In genomic region chr10:60739619-60740363, GRCm38 (mm10) we compare ENCODE assay signal across 17 mouse cellular contexts. TPM values are rescaled to one million over a fixed set of nuclear protein-coding genes. Genes with fewer than 3 reads are reported as not detected.
DNase-seq lines count a peak whose midpoint lies in the region; ATAC-seq lines count a peak whose summit lies in the region.
"Had no signal": no experiment of that assay in that cellular context is flagged by ENCODE, and none has a peak within 500 bp of the region (broad histone marks: within the 10 kb centered on the region; RNA-seq: fewer than 3 reads in every experiment).

No protein-coding gene starts in this region.

- H3K36me3 ChIP-seq in heart, embryonic 16.5 days (ENCODE audit: control insufficient read depth, insufficient read depth): no peaks in the 10 kb centered on the region; the same call in none of the 2 replicates
- no peaks in the 10 kb centered on the region for H3K36me3 ChIP-seq in midbrain, embryonic 14.5 days (ENCODE audit: control insufficient read depth, insufficient read depth, low read length)
- H3K36me3 ChIP-seq: midbrain, embryonic 15.5 days had no signal

- no peak overlapping the region for H3K9ac ChIP-seq in heart, embryonic 16.5 days (ENCODE audit: low read length)
- H3K9ac ChIP-seq in midbrain, embryonic 14.5 days (replicated peaks; ENCODE audit: low read length): no peak overlapping the region
- H3K9ac ChIP-seq: heart, embryonic 13.5 days; hindbrain, embryonic 13.5 days; limb, embryonic 15.5 days; midbrain, embryonic 15.5 days had no signal

- H3K27me3 ChIP-seq in heart, embryonic 16.5 days (ENCODE audit: control insufficient read depth, insufficient read depth, low read length): no peaks in the 10 kb centered on the region
- H3K27me3 ChIP-seq in midbrain, embryonic 14.5 days (ENCODE audit: control insufficient read depth, insufficient read depth, low read length): no peaks in the 10 kb centered on the region
- H3K27me3 ChIP-seq: heart, embryonic 13.5 days; hindbrain, embryonic 13.5 days; limb, embryonic 15.5 days; midbrain, embryonic 15.5 days had no signal

- no peaks in the 10 kb centered on the region for H3K9me3 ChIP-seq in heart, embryonic 16.5 days (replicated peaks; ENCODE audit: control insufficient read depth, low read length)
- no peaks in the 10 kb centered on the region for H3K9me3 ChIP-seq in midbrain, embryonic 14.5 days (ENCODE audit: control insufficient read depth, low read length)
- H3K9me3 ChIP-seq: heart, embryonic 13.5 days; hindbrain, embryonic 13.5 days; limb, embryonic 15.5 days; midbrain, embryonic 15.5 days had no signal

- ATAC-seq in heart, embryonic 16.5 days (replicated peaks; ENCODE audit: extremely low read depth, insufficient read depth, low FRiP score): 0 out of 2 replicates have a peak, but pooled peaks have one; percentile 37
- ATAC-seq in common myeloid progenitor, adult 5-6 weeks (replicated peaks; ENCODE audit: low read depth, poor library complexity, severe bottlenecking): peak; percentile 71
- peak; percentile 69 for ATAC-seq in megakaryocyte progenitor cell, adult 5-6 weeks (replicated peaks; ENCODE audit: poor library complexity)
- no peak for ATAC-seq in midbrain, embryonic 14.5 days (ENCODE audit: low FRiP score, low TSS enrichment)
- ATAC-seq: intestine, embryonic 16.5 days; midbrain, embryonic 15.5 days had no signal

- no peak for DNase-seq in heart, postnatal 36 days
- peak; percentile 84 for DNase-seq in A20 (ENCODE audit: low read depth, low spot score)
- no peak for DNase-seq in gastrocnemius, postnatal 36 days
- DNase-seq in midbrain, embryonic 14.5 days: no peak
- DNase-seq in embryo, embryonic 11 days: no peak
- DNase-seq: cerebellum, adult 9-11 months; gastrocnemius, postnatal 14 days; lung, postnatal 14 days; right cerebral cortex, adult 18-20 months had no signal

- 76% methylated on average over 4 of the region's 4 CpGs for WGBS in heart, embryonic 16.5 days
- 94% methylated on average over 4 of the region's 4 CpGs for WGBS in midbrain, embryonic 14.5 days

- H3K27ac ChIP-seq in heart, embryonic 16.5 days (ENCODE audit: low read length): peak overlapping the region; percentile 21; the same call in 1 of the 2 replicates
- no peak overlapping the region for H3K27ac ChIP-seq in midbrain, embryonic 14.5 days (replicated peaks; ENCODE audit: low read depth, low read length)
- H3K27ac ChIP-seq: heart, embryonic 13.5 days; hindbrain, embryonic 13.5 days; limb, embryonic 15.5 days; midbrain, embryonic 15.5 days had no signal

- H3K4me2 ChIP-seq in heart, embryonic 16.5 days (ENCODE audit: low read depth, low read length): no peak overlapping the region
- no peak overlapping the region for H3K4me2 ChIP-seq in midbrain, embryonic 14.5 days (ENCODE audit: low read length)
- H3K4me2 ChIP-seq: heart, embryonic 13.5 days; hindbrain, embryonic 13.5 days; limb, embryonic 15.5 days; midbrain, embryonic 15.5 days had no signal

- H3K4me3 ChIP-seq in heart, embryonic 16.5 days (ENCODE audit: low read length): no peak overlapping the region
- no peak overlapping the region for H3K4me3 ChIP-seq in midbrain, embryonic 14.5 days (replicated peaks; ENCODE audit: low read depth, low read length)
- H3K4me3 ChIP-seq: heart, embryonic 13.5 days; hindbrain, embryonic 13.5 days; limb, embryonic 15.5 days; midbrain, embryonic 15.5 days had no signal

- intact Hi-C loops in heart, postnatal 36 days (cut with DNase I): no loop called here
- intact Hi-C loops in gastrocnemius, postnatal 36 days (cut with DNase I): no loop called here

- H3K4me1 ChIP-seq in heart, embryonic 16.5 days (ENCODE audit: control insufficient read depth, insufficient read depth, low read length): peaks cover 6% of the 10 kb centered on the region
- no peaks in the 10 kb centered on the region for H3K4me1 ChIP-seq in midbrain, embryonic 14.5 days (ENCODE audit: control insufficient read depth, insufficient read depth, low read length)
- H3K4me1 ChIP-seq: limb, embryonic 15.5 days; midbrain, embryonic 15.5 days had no signal

RNA-seq across cellular contexts. Expression of gene Slc29a3, which starts 12.8 kb away (rescaled TPM):
- polyA plus RNA-seq in heart, embryonic 16.5 days (2015; fragmentation: Nextera tagmentation; extraction: Ambion mirVana): 6.6 and 8.0 TPM in 2 replicates
- 1 to 10 TPM; 3.2 to 6.7 TPM for total RNA-seq in heart, postnatal 36 days (2021)
- total RNA-seq in common myeloid progenitor, adult 5-6 weeks (2017): 12.5 and 16.9 TPM in 2 replicates
- total RNA-seq in megakaryocyte progenitor cell, adult 5-6 weeks (2015): 34.4 and 42.0 TPM in 2 replicates
- total RNA-seq in megakaryocyte progenitor cell, adult 5-6 weeks (2017): 12.2 and 12.5 TPM in 2 replicates
- total RNA-seq in gastrocnemius, postnatal 36 days (2021): 1 to 10 TPM; 2.6 to 2.7 TPM
- 4.8 and 8.5 TPM in 2 replicates for polyA plus RNA-seq in midbrain, embryonic 14.5 days (2014; fragmentation: Nextera tagmentation; extraction: Ambion mirVana)

RNA-seq across cellular contexts. Expression of gene Cdh23, which starts 43.5 kb away (rescaled TPM):
- 0.70 and 1.3 TPM in 2 replicates for polyA plus RNA-seq in heart, embryonic 16.5 days (2015; fragmentation: Nextera tagmentation; extraction: Ambion mirVana)
- total RNA-seq in heart, postnatal 36 days (2021): 1 to 10 TPM; 5.5 to 7.0 TPM
- total RNA-seq in common myeloid progenitor, adult 5-6 weeks (2017): not detected in 2 replicates
- 0.07 and 0.22 TPM in 2 replicates for total RNA-seq in megakaryocyte progenitor cell, adult 5-6 weeks (2015)
- total RNA-seq in megakaryocyte progenitor cell, adult 5-6 weeks (2017): 0.03 and 0.21 TPM in 2 replicates
- 1 to 10 TPM; 1.7 to 2.3 TPM for total RNA-seq in gastrocnemius, postnatal 36 days (2021)
- 4.8 and 5.0 TPM in 2 replicates for polyA plus RNA-seq in midbrain, embryonic 14.5 days (2014; fragmentation: Nextera tagmentation; extraction: Ambion mirVana)
